Mouse (Mus musculus) limb, embryonic 12.5 days (tissue): ENCODE measurements at regions not wholly inside any gene's neighbourhood (a gene's known extent, or its start where the extent isn't known, plus 50 kb on each side); places are given as distances from the start of the nearest gene placed in this dataset.
A peak's percentile ranks its signal among the peaks of the same experiment; 100 is the strongest.

Experiments used
- ATAC-seq: fragments of 200-750 bp; cut with Nextera tagmentation; 2 replicates; pipeline ENCODE4 v1.8.0; 2017; ENCODE audit warnings: low read depth, moderate TSS enrichment; ENCODE audit not compliant: insufficient number of reproducible peaks, insufficient read depth, low FRiP score, low TSS enrichment
- H3K27ac ChIP-seq: fragments of 300-500 bp; sonication (generic); 2 replicates; pipeline ENCODE4 v1.5.1; 2016; ENCODE audit warnings: mild to moderate bottlenecking, moderate library complexity
- H3K27me3 ChIP-seq: fragments of 300-500 bp; sonication (generic); 2 replicates; pipeline ENCODE4 v1.6.1; 2016; ENCODE audit warnings: mild to moderate bottlenecking, moderate library complexity
- H3K36me3 ChIP-seq: fragments of 300-500 bp; sonication (generic); 2 replicates; pipeline ENCODE4 v1.6.1; 2016; ENCODE audit warnings: mild to moderate bottlenecking, moderate library complexity
- H3K4me1 ChIP-seq: fragments of 300-500 bp; sonication (generic); replicated peaks from 2 replicates; pipeline ENCODE4 v1.6.1; 2016
- H3K4me2 ChIP-seq: fragments of 300-500 bp; sonication (generic); 2 replicates; pipeline ENCODE4 v1.6.1; 2016; ENCODE audit warnings: mild to moderate bottlenecking, moderate library complexity
- H3K4me3 ChIP-seq: fragments of 300-500 bp; sonication (generic); replicated peaks from 2 replicates; pipeline ENCODE4 v1.5.1; 2016; ENCODE audit warnings: mild to moderate bottlenecking
- H3K9ac ChIP-seq: fragments of 300-500 bp; sonication (generic); replicated peaks from 2 replicates; pipeline ENCODE4 v1.6.1; 2016; ENCODE audit warnings: mild to moderate bottlenecking, moderate library complexity
- H3K9me3 ChIP-seq: fragments of 300-500 bp; sonication (generic); 2 replicates; pipeline ENCODE4 v1.6.1; 2016; ENCODE audit warnings: mild to moderate bottlenecking, moderate library complexity
- WGBS: fragments of 180-500 bp; shearing (Covaris S2); methylation state at CpG from one replicate; pipeline ENCODE4 v1.1.7; 2016; 5-methylcytosine and 5-hydroxymethylcytosine counted together

- Histone ChIP-seq H3K27me3 (no peaks in the 10 kb centered on the region), H3K27ac (peak overlapping the region; percentile 13; the same call in 1 of the 2 replicates), H3K4me1 (peaks cover 10% of the 10 kb centered on the region), H3K9me3 (no peaks in the 10 kb centered on the region), H3K36me3 (no peaks in the 10 kb centered on the region), H3K4me3 (no peak overlapping the region), H3K9ac (no peak overlapping the region), H3K4me2 (peak overlapping the region; percentile 29)
- ATAC-seq = no peak; the same call in 1 of the 2 replicates
- 50% methylated on average over 9 of the region's 9 CpGs for WGBS
Measured at GRCm38 (mm10) chr1:72038518-72038917, 173.6 kb downstream of the Mreg start.

- no peak overlapping the region for H3K4me3 ChIP-seq
- no peaks in the 10 kb centered on the region for H3K27me3 ChIP-seq
- peaks cover 10% of the 10 kb centered on the region for H3K4me1 ChIP-seq
- no peak overlapping the region for H3K27ac ChIP-seq
- no peaks in the 10 kb centered on the region for H3K9me3 ChIP-seq
- ATAC-seq = no peak
- no peaks in the 10 kb centered on the region for H3K36me3 ChIP-seq
- H3K4me2 ChIP-seq = no peak overlapping the region
- no peak overlapping the region for H3K9ac ChIP-seq
- WGBS = 59% methylated on average over 5 of the region's 5 CpGs
Measured at GRCm38 (mm10) chr1:72036600-72036999, 175.5 kb downstream of the Mreg start.

GRCm38 (mm10) chr1:72036141-72036540, 176.0 kb downstream of the Mreg start:
- no peak overlapping the region for H3K9ac ChIP-seq
- no peak overlapping the region for H3K27ac ChIP-seq
- peaks cover 10% of the 10 kb centered on the region for H3K4me1 ChIP-seq
- H3K27me3 ChIP-seq = no peaks in the 10 kb centered on the region
- H3K4me2 ChIP-seq = no peak overlapping the region
- no peaks in the 10 kb centered on the region for H3K9me3 ChIP-seq
- 83% methylated on average over 5 of the region's 5 CpGs for WGBS
- H3K4me3 ChIP-seq = no peak overlapping the region
- no peak for ATAC-seq
- H3K36me3 ChIP-seq = no peaks in the 10 kb centered on the region

GRCm38 (mm10) chr1:72033941-72034340, 178.2 kb downstream of the Mreg start:
- Histone ChIP-seq H3K36me3 (no peaks in the 10 kb centered on the region), H3K9me3 (no peaks in the 10 kb centered on the region), H3K4me2 (no peak overlapping the region), H3K27ac (no peak overlapping the region), H3K4me1 (peaks cover 13% of the 10 kb centered on the region), H3K4me3 (no peak overlapping the region), H3K27me3 (no peaks in the 10 kb centered on the region), H3K9ac (no peak overlapping the region)
- ATAC-seq = no peak
- WGBS = 83% methylated on average over 2 of the region's 2 CpGs

GRCm38 (mm10) chr1:72032214-72032613, 179.9 kb downstream of the Mreg start:
- Histone ChIP-seq H3K9me3 (no peaks in the 10 kb centered on the region), H3K4me2 (no peak overlapping the region), H3K9ac (no peak overlapping the region), H3K4me1 (0 out of 2 replicates have a peak, but pooled peaks cover 3% of the 10 kb centered on the region), H3K27ac (no peak overlapping the region), H3K36me3 (no peaks in the 10 kb centered on the region), H3K27me3 (no peaks in the 10 kb centered on the region), H3K4me3 (no peak overlapping the region)
- no peak for ATAC-seq
- WGBS = 77% methylated on average over 4 of the region's 4 CpGs

- Histone ChIP-seq H3K27ac (no peak overlapping the region), H3K4me2 (no peak overlapping the region), H3K27me3 (no peaks in the 10 kb centered on the region), H3K4me1 (0 out of 2 replicates have a peak, but pooled peaks cover 3% of the 10 kb centered on the region), H3K4me3 (no peak overlapping the region), H3K36me3 (no peaks in the 10 kb centered on the region), H3K9me3 (no peaks in the 10 kb centered on the region), H3K9ac (no peak overlapping the region)
- 56% methylated on average over 8 of the region's 8 CpGs for whole genome bisulfite sequencing
- no peak for ATAC-seq
Measured at GRCm38 (mm10) chr1:72030763-72031405, 181.2 kb downstream of the Mreg start.

GRCm38 (mm10) chr1:72029625-72030024, 182.5 kb downstream of the Mreg start:
- Histone ChIP-seq H3K4me3 (no peak overlapping the region), H3K4me1 (0 out of 2 replicates have a peak, but pooled peaks cover 3% of the 10 kb centered on the region), H3K9me3 (no peaks in the 10 kb centered on the region), H3K36me3 (no peaks in the 10 kb centered on the region), H3K27ac (no peak overlapping the region), H3K9ac (no peak overlapping the region), H3K4me2 (no peak overlapping the region), H3K27me3 (no peaks in the 10 kb centered on the region)
- no peak for ATAC-seq
- WGBS = 66% methylated on average over 6 of the region's 6 CpGs

- Histone ChIP-seq H3K9me3 (no peaks in the 10 kb centered on the region), H3K27me3 (no peaks in the 10 kb centered on the region), H3K27ac (no peak overlapping the region), H3K4me1 (0 out of 2 replicates have a peak, but pooled peaks cover 3% of the 10 kb centered on the region), H3K36me3 (no peaks in the 10 kb centered on the region), H3K9ac (no peak overlapping the region), H3K4me3 (no peak overlapping the region), H3K4me2 (no peak overlapping the region)
- no peak for ATAC-seq
- 90% methylated on average over 4 of the region's 4 CpGs for WGBS
Measured at GRCm38 (mm10) chr1:72026861-72027260, 185.2 kb downstream of the Mreg start.

- H3K27ac ChIP-seq = no peak overlapping the region
- H3K4me2 ChIP-seq = no peak overlapping the region
- ATAC-seq = no peak
- no peaks in the 10 kb centered on the region for H3K27me3 ChIP-seq
- H3K9ac ChIP-seq = no peak overlapping the region
- H3K36me3 ChIP-seq = no peaks in the 10 kb centered on the region
- H3K4me1 ChIP-seq = peaks cover 20% of the 10 kb centered on the region
- H3K9me3 ChIP-seq = no peaks in the 10 kb centered on the region
- H3K4me3 ChIP-seq = no peak overlapping the region
- 88% methylated on average over 3 of the region's 3 CpGs for WGBS
Measured at GRCm38 (mm10) chr1:72022631-72023030, 189.5 kb downstream of the Mreg start.

GRCm38 (mm10) chr1:72018479-72019222, 193.5 kb downstream of the Mreg start:
- WGBS = 28% methylated on average over 4 of the region's 4 CpGs
- H3K9ac ChIP-seq = no peak overlapping the region
- no peaks in the 10 kb centered on the region for H3K9me3 ChIP-seq
- ATAC-seq = peak; percentile 89
- H3K27ac ChIP-seq = peak overlapping the region; percentile 86
- H3K4me1 ChIP-seq = peaks cover 28% of the 10 kb centered on the region
- no peaks in the 10 kb centered on the region for H3K27me3 ChIP-seq
- no peak overlapping the region for H3K4me2 ChIP-seq
- H3K36me3 ChIP-seq = no peaks in the 10 kb centered on the region
- no peak overlapping the region for H3K4me3 ChIP-seq

- Histone ChIP-seq H3K4me1 (peaks cover 28% of the 10 kb centered on the region), H3K27ac (peak overlapping the region; percentile 82), H3K9me3 (no peaks in the 10 kb centered on the region), H3K36me3 (no peaks in the 10 kb centered on the region), H3K27me3 (no peaks in the 10 kb centered on the region), H3K4me2 (peak overlapping the region; percentile 15; the same call in 1 of the 2 replicates), H3K4me3 (no peak overlapping the region), H3K9ac (no peak overlapping the region)
- WGBS = 76% methylated on average over 1 of the region's 1 CpGs
- ATAC-seq = peak; percentile 42; the same call in 1 of the 2 replicates
Measured at GRCm38 (mm10) chr1:72017814-72018478, 194.2 kb downstream of the Mreg start.
